Mouse (Mus musculus): Measurements from ENCODE around the gene Rab44. TPM values are rescaled to one million over a fixed set of nuclear protein-coding genes. Genes with fewer than 3 reads are reported as not detected.
A peak's percentile ranks its signal among the peaks of the same experiment; 100 is the strongest.
"Not testable (repeated sequence)": the region's sequence is repeated elsewhere in the genome, so short reads cannot be mapped to it uniquely, and the experiment has no call there.

The Rab44 gene
- total RNA-seq (2021): under 1 TPM; 0.31 to 0.34 TPM
- long read RNA-seq, experiment 1: 0 reads
- long read RNA-seq, experiment 2: 0 reads

- DNase-seq (ENCODE audit: low spot score): no peak
Measured at GRCm38 (mm10) chr17:29113591-29114352, at the start of gene Rab44. Rab44 (plus strand) TSS chr17:29114145.

GRCm38 (mm10) chr17:29065245-29065940 is 48.6 kb upstream of the Rab44 start:
- DNase-seq (ENCODE audit: low spot score): no peak

- no peak for DNase-seq (ENCODE audit: low spot score)
Measured at GRCm38 (mm10) chr17:29065971-29066370, 48.0 kb upstream of the Rab44 start.

- DNase-seq (ENCODE audit: low spot score): not testable (repeated sequence)
Measured at GRCm38 (mm10) chr17:29067416-29067815, 46.5 kb upstream of the Rab44 start.

- DNase-seq (ENCODE audit: low spot score): no peak
Measured at GRCm38 (mm10) chr17:29067847-29068246, 46.1 kb upstream of the Rab44 start.

- no peak for DNase-seq (ENCODE audit: low spot score)
Measured at GRCm38 (mm10) chr17:29069063-29069462, 44.9 kb upstream of the Rab44 start.

- DNase-seq (ENCODE audit: low spot score): no peak
Measured at GRCm38 (mm10) chr17:29071820-29072219, 42.1 kb upstream of the Rab44 start.

- DNase-seq (ENCODE audit: low spot score): no peak
Measured at GRCm38 (mm10) chr17:29072701-29073307, 41.1 kb upstream of the Rab44 start.

GRCm38 (mm10) chr17:29073313-29073712 is 40.6 kb upstream of the Rab44 start:
- DNase-seq (ENCODE audit: low spot score): no peak

- no peak for DNase-seq (ENCODE audit: low spot score)
Measured at GRCm38 (mm10) chr17:29074085-29074484, 39.9 kb upstream of the Rab44 start.

- DNase-seq (ENCODE audit: low spot score): no peak
Measured at GRCm38 (mm10) chr17:29076235-29076634, 37.7 kb upstream of the Rab44 start.

GRCm38 (mm10) chr17:29077786-29078509 is 36.0 kb upstream of the Rab44 start:
- DNase-seq (ENCODE audit: low spot score): no peak

GRCm38 (mm10) chr17:29078519-29079383 is 35.2 kb upstream of the Rab44 start:
- peak; percentile 86 for DNase-seq (ENCODE audit: low spot score)

GRCm38 (mm10) chr17:29080758-29081617 is 33.0 kb upstream of the Rab44 start:
- no peak for DNase-seq (ENCODE audit: low spot score)

GRCm38 (mm10) chr17:29081618-29082381 is 32.1 kb upstream of the Rab44 start:
- DNase-seq (ENCODE audit: low spot score): no peak

- DNase-seq (ENCODE audit: low spot score): no peak
Measured at GRCm38 (mm10) chr17:29083586-29083985, 30.4 kb upstream of the Rab44 start.

GRCm38 (mm10) chr17:29084656-29085055 is 29.3 kb upstream of the Rab44 start:
- no peak for DNase-seq (ENCODE audit: low spot score)

GRCm38 (mm10) chr17:29085266-29085665 is 28.7 kb upstream of the Rab44 start:
- DNase-seq (ENCODE audit: low spot score): no peak

- no peak for DNase-seq (ENCODE audit: low spot score)
Measured at GRCm38 (mm10) chr17:29086916-29087315, 27.0 kb upstream of the Rab44 start.
